Mouse (Mus musculus) frontal cortex, postnatal 36 days (tissue): ENCODE measurements around the gene Corin.

Source experiments
- DNase-seq, 2 experiments: peaks; one replicate each; pipeline ENCODE4 v3.0.0; 2022; ENCODE audit warnings: low spot score in 2 of 2

Gene Corin

GRCm38 (mm10) chr5:72503531-72504523 lies at the start of gene Corin:
Gene Corin (minus strand): TSS chr5:72504473.
- no peak for DNase-seq

DNA sequence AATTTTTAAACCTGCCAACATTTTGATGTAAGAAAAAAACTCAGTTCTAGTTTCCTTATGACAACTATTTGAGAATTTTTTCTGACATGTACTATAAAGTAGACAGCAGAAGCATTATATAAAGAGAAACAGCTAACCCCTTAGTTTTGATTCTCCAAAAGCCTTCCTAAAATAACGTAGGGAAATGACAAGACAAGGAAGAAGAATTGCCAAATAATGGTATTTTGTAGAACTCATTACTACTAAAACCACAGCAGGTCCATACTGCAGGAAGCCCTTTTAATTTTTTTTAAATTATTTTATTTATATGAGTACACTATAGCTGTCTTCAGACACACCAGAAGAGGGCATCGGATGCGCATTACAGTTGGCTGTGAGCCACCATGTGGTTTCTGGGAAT lies 46.9 kb upstream of the Corin start:
- DNase-seq = no peak

DNA sequence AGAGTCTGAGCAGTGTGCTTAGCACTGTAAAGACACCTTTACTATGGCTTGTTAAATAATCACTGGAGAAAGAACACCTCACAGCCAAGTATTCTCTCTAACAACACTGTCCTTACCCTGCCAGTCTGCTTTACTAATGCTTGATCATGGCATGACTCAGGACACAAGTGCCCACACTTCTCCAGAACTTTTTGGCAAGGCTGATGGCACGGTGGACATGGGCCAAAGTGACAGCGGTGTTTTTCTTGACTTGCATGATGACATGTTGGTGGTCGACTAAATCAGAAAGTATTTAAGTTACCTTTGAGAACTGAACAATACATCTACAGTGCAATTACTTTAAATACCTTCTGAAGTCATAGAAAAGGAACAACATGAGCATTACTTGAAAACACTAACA lies 24.6 kb upstream of the Corin start:
- no peak for DNase-seq

- DNase-seq = no peak
Observed at GRCm38 (mm10) chr5:72513808-72514207, 9.5 kb upstream of the Corin start.

GRCm38 (mm10) chr5:72505740-72506139 lies 1.5 kb upstream of the Corin start:
- peak in 1 of 2 experiments; percentile 45 for DNase-seq

- DNase-seq = no peak
Observed at GRCm38 (mm10) chr5:72502778-72503177, 1.5 kb downstream of the Corin start.

GRCm38 (mm10) chr5:72501763-72502162 lies 2.5 kb downstream of the Corin start:
- no peak for DNase-seq

GRCm38 (mm10) chr5:72498271-72498670 lies 6.0 kb downstream of the Corin start:
- DNase-seq = no peak

DNA sequence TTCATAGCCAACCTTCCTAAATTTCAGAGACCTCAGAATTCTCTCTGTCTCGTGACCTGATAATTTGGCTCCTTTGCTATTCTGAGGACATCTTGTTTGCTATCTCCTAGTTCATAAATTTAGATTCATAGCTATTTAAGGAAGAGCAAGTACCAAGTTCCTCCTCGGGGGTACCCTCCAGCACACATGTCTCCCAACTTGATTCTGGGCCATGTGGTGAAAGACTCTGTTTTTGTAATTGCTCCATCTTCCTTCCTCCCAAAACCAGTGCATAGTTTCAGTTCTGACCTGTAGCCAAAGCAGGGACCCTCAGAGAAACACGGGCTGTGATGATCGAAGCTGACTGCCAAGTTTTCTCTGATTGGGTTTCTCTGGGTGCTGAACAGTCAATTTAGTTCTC lies 7.5 kb downstream of the Corin start:
- no peak for DNase-seq

GRCm38 (mm10) chr5:72493906-72494305 lies 10.4 kb downstream of the Corin start:
- no peak for DNase-seq

DNA sequence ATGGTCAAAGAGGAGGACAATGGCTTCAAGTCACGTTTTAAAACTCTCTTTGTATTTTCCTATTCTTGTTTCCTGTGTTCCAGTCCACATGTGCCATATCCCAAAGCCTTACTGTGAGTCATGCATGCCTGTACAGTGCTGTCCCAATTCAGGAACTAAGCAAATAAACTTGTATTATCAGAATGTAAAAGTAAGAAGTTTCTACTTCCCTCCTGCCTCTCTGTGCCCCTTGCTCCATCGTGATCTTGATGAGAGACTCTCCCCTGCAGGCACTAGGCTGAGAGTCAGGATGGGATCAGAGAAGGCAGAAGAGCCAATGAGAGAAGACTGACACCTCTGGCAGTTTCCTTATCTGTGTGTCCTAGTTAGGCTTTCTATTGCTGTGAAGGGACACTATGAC lies 13.0 kb downstream of the Corin start:
- DNase-seq = no peak

- DNase-seq = no peak
Observed at GRCm38 (mm10) chr5:72480456-72480855, 23.8 kb downstream of the Corin start.

GRCm38 (mm10) chr5:72472317-72473009 lies 31.8 kb downstream of the Corin start:
- DNase-seq = no peak

DNA sequence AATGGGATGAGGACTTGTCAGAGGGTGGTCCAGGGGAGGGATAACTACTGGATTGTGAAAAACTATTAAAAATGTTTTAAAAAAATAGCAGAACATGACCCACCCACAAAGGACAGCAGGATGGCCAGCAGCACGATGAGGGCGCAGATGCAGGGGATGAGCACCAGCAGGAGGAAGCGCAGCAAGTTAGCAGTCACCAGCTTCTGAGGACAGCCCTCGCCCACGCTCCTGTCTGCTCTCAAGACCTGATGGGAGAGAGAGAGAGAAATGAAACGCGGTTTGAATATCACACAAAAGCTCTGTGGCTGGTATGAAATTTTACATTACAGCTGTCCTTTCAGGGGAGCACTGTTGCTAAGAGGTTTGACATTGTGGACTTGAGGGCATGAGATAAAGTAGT lies 32.5 kb downstream of the Corin start:
- peak; percentile 35 for DNase-seq

DNA sequence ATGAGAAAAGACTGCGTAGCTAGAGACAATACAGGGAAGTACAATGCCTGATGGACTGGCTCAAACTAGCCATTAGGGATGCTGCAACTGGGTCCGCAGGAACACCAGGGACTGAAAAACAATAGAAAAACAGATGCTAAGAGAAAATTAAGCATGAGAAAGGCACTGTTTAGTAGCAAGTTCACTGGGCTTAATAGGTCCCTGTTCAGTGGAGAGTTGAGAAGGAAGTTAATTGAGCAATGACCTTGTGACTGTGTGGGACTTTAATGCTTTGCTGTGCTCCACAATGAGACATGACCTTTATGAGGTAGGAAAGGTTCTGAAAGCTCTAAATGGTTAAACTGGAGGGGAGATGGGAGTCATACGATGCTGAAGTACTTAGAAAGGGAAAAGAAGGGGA lies 39.3 kb downstream of the Corin start:
- DNase-seq = no peak

GRCm38 (mm10) chr5:72459374-72460112 lies 44.7 kb downstream of the Corin start:
- DNase-seq = no peak

DNA sequence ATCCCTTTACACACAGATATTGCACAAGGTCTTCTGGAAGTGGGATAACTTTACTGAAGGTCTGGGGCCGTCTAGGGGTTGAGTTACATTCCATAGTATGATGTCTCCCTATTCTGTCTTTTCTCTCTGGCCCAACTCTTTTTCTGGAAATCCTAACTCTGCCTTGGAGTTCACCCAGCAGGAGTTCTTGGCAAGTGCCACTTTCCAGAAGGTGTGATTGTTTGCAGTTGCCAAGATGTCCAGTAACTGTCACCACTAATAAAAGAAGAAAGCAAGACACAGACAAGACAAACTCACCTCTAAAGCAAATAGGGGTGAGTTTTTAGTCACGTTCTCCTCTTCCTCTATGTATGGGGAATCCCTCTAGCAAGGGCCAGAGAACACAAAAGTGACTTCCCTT lies 50.6 kb downstream of the Corin start:
- peak in 1 of 2 experiments; percentile 11 for DNase-seq

DNA sequence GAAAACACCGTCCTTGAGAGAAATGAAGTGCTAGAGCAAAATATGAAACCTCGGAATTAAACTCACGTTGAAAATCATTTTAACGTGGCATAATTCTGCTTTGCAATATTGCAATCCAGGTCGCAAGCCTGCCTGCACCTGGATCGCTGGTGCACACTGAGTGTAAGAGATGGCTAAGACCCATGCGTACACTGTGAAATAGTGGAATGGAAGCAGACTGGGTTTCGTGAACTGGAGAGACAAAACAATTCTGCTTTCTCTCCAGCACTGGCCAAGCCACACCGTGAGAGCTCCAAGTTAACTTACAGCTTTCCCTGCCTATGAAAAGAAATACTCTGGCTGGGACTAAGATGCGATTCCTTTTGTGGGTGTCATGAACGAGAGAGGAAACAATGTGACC lies 51.1 kb downstream of the Corin start:
- no peak for DNase-seq

GRCm38 (mm10) chr5:72452750-72453149 lies 51.5 kb downstream of the Corin start:
- DNase-seq = no peak

GRCm38 (mm10) chr5:72448846-72449245 lies 55.4 kb downstream of the Corin start:
- DNase-seq = no peak

GRCm38 (mm10) chr5:72446104-72446503 lies 58.2 kb downstream of the Corin start:
- DNase-seq = no peak

DNA sequence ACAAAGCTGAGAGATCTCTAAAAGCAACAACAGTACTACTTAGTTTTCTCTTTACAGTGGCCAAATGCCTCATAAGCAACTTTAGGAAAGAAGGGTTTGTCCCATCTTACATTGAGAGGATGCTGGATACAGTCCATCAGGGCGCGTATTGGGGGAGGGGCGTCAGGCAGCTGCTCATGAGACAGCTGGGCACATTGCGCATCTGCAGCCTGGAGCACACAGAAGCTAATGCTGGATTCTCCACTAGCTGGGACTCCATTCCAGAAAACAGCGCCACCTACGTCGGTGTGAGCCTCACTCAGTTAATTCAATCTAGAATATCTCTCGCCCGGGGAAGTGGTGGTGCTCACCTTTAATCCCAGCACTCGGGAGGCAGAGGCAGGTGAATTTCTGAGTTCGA lies 60.3 kb downstream of the Corin start:
- DNase-seq = no peak
